In genomic region chr11:19962796-19963195, GRCm38 (mm10) we compare ENCODE assay signal across 8 mouse cellular contexts. TPM values are rescaled to one million over a fixed set of nuclear protein-coding genes. Genes with fewer than 3 reads are reported as not detected.
DNase-seq lines count a peak whose midpoint lies in the region; ATAC-seq lines count a peak whose summit lies in the region.

No protein-coding gene starts in this region.

- DNase-seq in neural tube, embryonic 10.5 days (ENCODE audit: extremely low spot score, low spot score): no peak
- DNase-seq in yolk sac, embryonic 10.5 days (ENCODE audit: low spot score): peak; percentile 73
- DNase-seq in urinary bladder, postnatal 36 days (ENCODE audit: low spot score in 2 of 2): no peak
- no peak for DNase-seq in cerebellum, adult 18-20 months
- DNase-seq in left cerebral cortex, postnatal 36 days (ENCODE audit: low spot score in 2 of 2): no peak

- no peak overlapping the region for H3K4me3 ChIP-seq in neural tube, embryonic 13.5 days
- no peak overlapping the region for H3K4me3 ChIP-seq in liver, embryonic 12.5 days

- 22% methylated on average over 5 of the region's 5 CpGs for WGBS in neural tube, embryonic 13.5 days
- 6% methylated on average over 5 of the region's 5 CpGs for WGBS in liver, embryonic 12.5 days (ENCODE audit: insufficient replicate concordance)

- H3K9ac ChIP-seq in neural tube, embryonic 13.5 days: 0 out of 2 replicates have a peak overlapping the region, but pooled peaks have one; percentile 35
- no peak overlapping the region for H3K9ac ChIP-seq in liver, embryonic 12.5 days

- H3K27me3 ChIP-seq in neural tube, embryonic 13.5 days: no peaks in the 10 kb centered on the region
- no peaks in the 10 kb centered on the region for H3K27me3 ChIP-seq in liver, embryonic 12.5 days (replicated peaks)

- no peaks in the 10 kb centered on the region for H3K36me3 ChIP-seq in neural tube, embryonic 13.5 days
- H3K36me3 ChIP-seq in liver, embryonic 12.5 days: no peaks in the 10 kb centered on the region

- no peaks in the 10 kb centered on the region for H3K9me3 ChIP-seq in neural tube, embryonic 13.5 days
- no peaks in the 10 kb centered on the region for H3K9me3 ChIP-seq in liver, embryonic 12.5 days (replicated peaks)

- peak; percentile 41; the same call in 1 of the 2 replicates for ATAC-seq in neural tube, embryonic 13.5 days (ENCODE audit: low read depth)
- peak; percentile 30 to 58; a peak in 3 of 4 replicates for ATAC-seq in hematopoietic stem cell, adult 5-6 weeks (replicated peaks in 1 of 2; ENCODE audit: insufficient read depth in 1 of 2, low FRiP score in 2 of 2, low TSS enrichment in 1 of 2, low read depth in 1 of 2, poor library complexity in 2 of 2, severe bottlenecking in 2 of 2)
- peak; percentile 62 for ATAC-seq in liver, embryonic 12.5 days

- peaks cover 33% of the 10 kb centered on the region for H3K4me1 ChIP-seq in neural tube, embryonic 13.5 days (replicated peaks)
- peaks cover 65% of the 10 kb centered on the region for H3K4me1 ChIP-seq in liver, embryonic 12.5 days

- intact Hi-C loops in left cerebral cortex, postnatal 36 days (cut with DNase I): loop anchor here (5.0 kb wide), 1 partner anchor 35 kb away; no protein-coding TSS in a partner anchor

- no peak overlapping the region for H3K4me2 ChIP-seq in neural tube, embryonic 13.5 days
- no peak overlapping the region; the same call in 1 of the 2 replicates for H3K4me2 ChIP-seq in liver, embryonic 12.5 days

- H3K27ac ChIP-seq in neural tube, embryonic 13.5 days (replicated peaks): 0 out of 2 replicates have a peak overlapping the region, but pooled peaks have one; percentile 14
- no peak overlapping the region for H3K27ac ChIP-seq in liver, embryonic 12.5 days

RNA-seq across cellular contexts. Expression of gene Spred2, which starts 38.6 kb away (rescaled TPM):
- polyA plus RNA-seq in neural tube, embryonic 13.5 days (2015; fragmentation: Nextera tagmentation; extraction: Ambion mirVana): 6.5 and 8.5 TPM in 2 replicates
- 4.9 and 11.3 TPM in 2 replicates for total RNA-seq in hematopoietic stem cell, adult 5-6 weeks (2017)
- polyA plus RNA-seq in liver, embryonic 12.5 days (2016; fragmentation: Nextera tagmentation; extraction: Ambion mirVana): 2.9 and 3.6 TPM in 2 replicates
- total RNA-seq in left cerebral cortex, postnatal 36 days (2021): 100 to 1,000 TPM in 1 of 2 experiments, 10 to 100 TPM in 1; 85.1 to 102 TPM
